Mouse (Mus musculus): ENCODE measurements at regions not wholly inside any gene's neighbourhood (a gene's known extent, or its start where the extent isn't known, plus 50 kb on each side); places are given as distances from the start of the nearest gene placed in this dataset.
A peak's percentile ranks its signal among the peaks of the same experiment; 100 is the strongest.

DNA sequence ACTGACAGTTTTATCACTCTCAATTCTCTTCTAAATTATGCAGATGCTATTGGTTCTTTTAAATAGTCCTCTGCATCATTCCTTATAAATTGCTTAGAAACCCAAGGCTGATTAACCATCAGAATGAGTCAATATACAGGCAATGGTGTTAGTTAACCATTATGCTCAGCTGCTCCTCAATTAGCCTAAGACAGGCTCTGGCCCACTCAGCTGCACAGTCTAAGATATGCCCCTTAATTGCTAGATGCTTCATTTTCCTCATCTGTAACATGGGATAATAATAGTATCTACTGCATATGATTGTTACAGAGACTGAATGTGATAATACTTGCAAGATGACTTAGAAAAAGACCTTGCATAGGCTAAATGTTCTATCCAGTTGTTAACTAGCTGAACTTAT is 748.6 kb upstream of the B3galt2 start:
- H3K9me3 ChIP-seq (replicated peaks; ENCODE audit: insufficient read depth, low read length): no peaks in the 10 kb centered on the region
- H3K27ac ChIP-seq (ENCODE audit: control insufficient read depth, low read depth, low read length): no peak overlapping the region
- no peak overlapping the region for H3K9ac ChIP-seq (ENCODE audit: control insufficient read depth, low read depth, low read length, poor library complexity, severe bottlenecking)
- H3K79me2 ChIP-seq (ENCODE audit: control insufficient read depth, insufficient read depth, low read length, poor library complexity): no peaks in the 10 kb centered on the region
- no peaks in the 10 kb centered on the region for H3K27me3 ChIP-seq (ENCODE audit: control insufficient read depth in 1 of 2, insufficient read depth in 2 of 2, low read length in 2 of 2)
- H3K36me3 ChIP-seq (ENCODE audit: control insufficient read depth in 1 of 2, insufficient read depth in 2 of 2, low read length in 2 of 2): peaks cover 0 to 16% of the 10 kb centered on the region in 2 experiments; a peak in 2 of 4 replicates
- TF ChIP-seq GABPA (IDR thresholded peaks at IDR 0.05; ENCODE audit: low read depth, low read length) (no peak), EP300 (IDR thresholded peaks at IDR 0.05; ENCODE audit: low read depth in 1 of 2, low read length in 2 of 2) (no peak), CHD1 (IDR thresholded peaks at IDR 0.05; ENCODE audit: low read depth, low read length) (no peak), E2F4 (IDR thresholded peaks at IDR 0.05; ENCODE audit: borderline replicate concordance, low read depth, low read length) (no peak), KAT2A (conservative IDR thresholded peaks at IDR 0.05; ENCODE audit: low read depth, low read length) (no peak), SMC3 (IDR thresholded peaks at IDR 0.05; ENCODE audit: low read depth, low read length) (no peak), RCOR1 (IDR thresholded peaks at IDR 0.05; ENCODE audit: low read depth, low read length) (no peak), USF2 (IDR thresholded peaks at IDR 0.05; ENCODE audit: borderline replicate concordance in 1 of 2, insufficient read depth in 1 of 2, low read depth in 1 of 2, low read length in 2 of 2) (no peak), POLR2AphosphoS2 (IDR thresholded peaks at IDR 0.05; ENCODE audit: low read length) (no peak), TAL1 (IDR thresholded peaks at IDR 0.05; ENCODE audit: low read length) (no peak), POLR2AphosphoS5 (IDR thresholded peaks at IDR 0.05; ENCODE audit: borderline replicate concordance, low read depth, low read length) (no peak), UBTF (IDR thresholded peaks at IDR 0.05; ENCODE audit: borderline replicate concordance, insufficient read depth, low read depth, low read length) (no peak), MYB (IDR thresholded peaks at IDR 0.05; ENCODE audit: low read depth, low read length) (no peak), ZMIZ1 (IDR thresholded peaks at IDR 0.05; ENCODE audit: low read depth, low read length) (no peak), RAD21 (IDR thresholded peaks at IDR 0.05; ENCODE audit: low read depth, low read length) (no peak), POLR2A (IDR thresholded peaks at IDR 0.05; ENCODE audit: control insufficient read depth in 1 of 2, insufficient read depth in 1 of 2, low read depth in 1 of 2, low read length in 2 of 2, poor library complexity in 1 of 2) (no peak), BHLHE40 (IDR thresholded peaks at IDR 0.05; ENCODE audit: borderline replicate concordance, low read depth, low read length) (no peak)
- DNase-seq (ENCODE audit: low read depth, low spot score): no peak
- H3K4me3 ChIP-seq (ENCODE audit: control insufficient read depth in 1 of 2, insufficient read depth in 1 of 2, low read depth in 2 of 2, low read length in 2 of 2): no peak overlapping the region
- H3K4me1 ChIP-seq (ENCODE audit: control insufficient read depth in 1 of 2, insufficient read depth in 2 of 2, low read length in 2 of 2): peaks cover 0 to 4% of the 10 kb centered on the region in 2 experiments; a peak in 2 of 4 replicates

DNA sequence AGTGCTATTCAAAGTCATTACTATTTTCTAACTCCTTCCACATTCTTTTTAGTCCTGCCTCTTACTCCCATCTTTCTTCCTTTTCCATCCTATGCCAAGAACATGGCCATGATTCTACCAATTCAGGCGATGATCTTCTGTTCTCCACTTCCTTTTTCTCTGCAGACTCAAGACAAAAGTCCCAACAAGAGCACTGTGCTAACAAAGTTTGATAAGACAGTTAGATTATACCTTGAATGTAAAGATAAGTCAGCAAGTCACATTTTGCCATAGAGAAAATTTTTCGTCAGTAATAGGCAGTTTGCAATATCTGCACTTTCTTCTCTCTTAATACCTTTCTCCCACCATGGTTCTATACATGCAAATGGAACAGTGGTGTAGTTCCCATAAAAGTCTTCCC is 747.3 kb upstream of the B3galt2 start:
- no peak overlapping the region for H3K4me3 ChIP-seq (ENCODE audit: control insufficient read depth in 1 of 2, insufficient read depth in 1 of 2, low read depth in 2 of 2, low read length in 2 of 2)
- H3K79me2 ChIP-seq (ENCODE audit: control insufficient read depth, insufficient read depth, low read length, poor library complexity): no peaks in the 10 kb centered on the region
- peak overlapping the region; percentile 16; the same call in 1 of the 2 replicates for H3K27ac ChIP-seq (ENCODE audit: control insufficient read depth, low read depth, low read length)
- DNase-seq (ENCODE audit: low read depth, low spot score): peak; percentile 50
- no peaks in the 10 kb centered on the region for H3K27me3 ChIP-seq (ENCODE audit: control insufficient read depth in 1 of 2, insufficient read depth in 2 of 2, low read length in 2 of 2)
- peaks cover 0 to 16% of the 10 kb centered on the region in 2 experiments; a peak in 2 of 4 replicates for H3K36me3 ChIP-seq (ENCODE audit: control insufficient read depth in 1 of 2, insufficient read depth in 2 of 2, low read length in 2 of 2)
- peaks cover 0 to 4% of the 10 kb centered on the region in 2 experiments; a peak in 2 of 4 replicates for H3K4me1 ChIP-seq (ENCODE audit: control insufficient read depth in 1 of 2, insufficient read depth in 2 of 2, low read length in 2 of 2)
- no peak overlapping the region for H3K9ac ChIP-seq (ENCODE audit: control insufficient read depth, low read depth, low read length, poor library complexity, severe bottlenecking)
- H3K9me3 ChIP-seq (replicated peaks; ENCODE audit: insufficient read depth, low read length): no peaks in the 10 kb centered on the region
- TF ChIP-seq MYC (IDR thresholded peaks at IDR 0.05; ENCODE audit: low read depth, low read length): no peak
- TF ChIP-seq TAL1 (IDR thresholded peaks at IDR 0.05; ENCODE audit: low read length): no peak
- no peak for TF ChIP-seq MXI1 (IDR thresholded peaks at IDR 0.05; ENCODE audit: low read depth, low read length)
- TF ChIP-seq GATA1 (IDR thresholded peaks at IDR 0.05; ENCODE audit: low read depth, low read length): peak; percentile 78
- TF ChIP-seq MYB (IDR thresholded peaks at IDR 0.05; ENCODE audit: low read depth, low read length): no peak
- no peak for TF ChIP-seq MEF2A (IDR thresholded peaks at IDR 0.05; ENCODE audit: extremely low read depth, insufficient replicate concordance, low read depth, low read length, poor library complexity, severe bottlenecking)
- no peak for TF ChIP-seq NELFE (IDR thresholded peaks at IDR 0.05; ENCODE audit: low read depth, low read length)
- no peak for TF ChIP-seq MAX (IDR thresholded peaks at IDR 0.05; ENCODE audit: low read length)
- no peak for TF ChIP-seq POLR2AphosphoS5 (IDR thresholded peaks at IDR 0.05; ENCODE audit: borderline replicate concordance, low read depth, low read length)
- TF ChIP-seq POLR2AphosphoS2 (IDR thresholded peaks at IDR 0.05; ENCODE audit: low read length): no peak
- TF ChIP-seq ELF1 (IDR thresholded peaks at IDR 0.05; ENCODE audit: low read depth, low read length): no peak
- TF ChIP-seq RAD21 (IDR thresholded peaks at IDR 0.05; ENCODE audit: low read depth, low read length): no peak
- TF ChIP-seq HCFC1 (IDR thresholded peaks at IDR 0.05; ENCODE audit: low read depth, low read length): no peak
- TF ChIP-seq CHD1 (IDR thresholded peaks at IDR 0.05; ENCODE audit: low read depth, low read length): no peak
- TF ChIP-seq SMC3 (IDR thresholded peaks at IDR 0.05; ENCODE audit: low read depth, low read length): no peak
- no peak for TF ChIP-seq E2F4 (IDR thresholded peaks at IDR 0.05; ENCODE audit: borderline replicate concordance, low read depth, low read length)
- peak in 1 of 2 experiments; percentile 59; a peak in 3 of 4 replicates for TF ChIP-seq EP300 (IDR thresholded peaks at IDR 0.05; ENCODE audit: low read depth in 1 of 2, low read length in 2 of 2)
- TF ChIP-seq POLR2A (IDR thresholded peaks at IDR 0.05; ENCODE audit: control insufficient read depth in 1 of 2, insufficient read depth in 1 of 2, low read depth in 1 of 2, low read length in 2 of 2, poor library complexity in 1 of 2): no peak
- no peak for TF ChIP-seq USF2 (IDR thresholded peaks at IDR 0.05; ENCODE audit: borderline replicate concordance in 1 of 2, insufficient read depth in 1 of 2, low read depth in 1 of 2, low read length in 2 of 2)
- TF ChIP-seq ETS1 (IDR thresholded peaks at IDR 0.05; ENCODE audit: low read depth, low read length): 0 out of 2 replicates have a peak, but pooled peaks have one; percentile 15
- TF ChIP-seq ZMIZ1 (IDR thresholded peaks at IDR 0.05; ENCODE audit: low read depth, low read length): no peak
- no peak for TF ChIP-seq GABPA (IDR thresholded peaks at IDR 0.05; ENCODE audit: low read depth, low read length)
- TF ChIP-seq MAFK (IDR thresholded peaks at IDR 0.05; ENCODE audit: borderline replicate concordance, low read depth, low read length): no peak
- no peak for TF ChIP-seq RCOR1 (IDR thresholded peaks at IDR 0.05; ENCODE audit: low read depth, low read length)

Data from MEL (cell line).